Mouse (Mus musculus) myocyte (in vitro differentiated cells): ENCODE measurements around the gene Plekhh2. TPM values are rescaled to one million over a fixed set of nuclear protein-coding genes. Genes with fewer than 3 reads are reported as not detected.

Experiments used
- H3K27me3 ChIP-seq: one replicate; pipeline ENCODE4 v1.6.1; 2011; ENCODE audit not compliant: control insufficient read depth, insufficient read depth, insufficient read length
- H3K36me3 ChIP-seq: one replicate; pipeline ENCODE4 v1.6.1; 2011; ENCODE audit not compliant: control insufficient read depth, insufficient read depth
- H3K4me2 ChIP-seq: one replicate; pipeline ENCODE4 v1.6.1; 2011; ENCODE audit warnings: low read depth, control low read depth
- H3K4me3 ChIP-seq: one replicate; pipeline ENCODE4 v1.5.1; 2011; ENCODE audit warnings: mild to moderate bottlenecking, control low read depth, moderate library complexity
- H3K79me2 ChIP-seq: one replicate; pipeline ENCODE4 v1.6.1; 2011; ENCODE audit not compliant: control insufficient read depth, insufficient read depth
- H3ac ChIP-seq: one replicate; pipeline ENCODE4 v1.6.1; 2011; ENCODE audit not compliant: control insufficient read depth, insufficient read length
- CEBPB ChIP-seq: IDR thresholded peaks from 2 replicates; pipeline ENCODE4 v1.6.1; 2011; ENCODE audit warnings: mild to moderate bottlenecking, moderate library complexity; ENCODE audit not compliant: poor library complexity, insufficient read depth, severe bottlenecking
- E2F4 ChIP-seq: IDR thresholded peaks from one replicate; pipeline ENCODE4 v1.6.1; 2011; ENCODE audit warnings: mild to moderate bottlenecking, control low read depth, moderate library complexity; ENCODE audit not compliant: insufficient read depth
- MAX ChIP-seq: IDR thresholded peaks from one replicate; pipeline ENCODE4 v1.6.1; 2011; ENCODE audit warnings: low read depth, mild to moderate bottlenecking, control low read depth
- MYOD1 ChIP-seq, 3 experiments: IDR thresholded peaks; one replicate each; pipeline ENCODE4 v1.6.1; 2011; ENCODE audit warnings: control low read depth in 2 of 3, low read depth in 2 of 3, mild to moderate bottlenecking in 2 of 3, moderate library complexity in 1 of 3; ENCODE audit not compliant: insufficient read length in 2 of 3, control insufficient read depth in 1 of 3
- MYOG ChIP-seq, 3 experiments: IDR thresholded peaks; one replicate each; pipeline ENCODE4 v1.6.1; 2011; ENCODE audit warnings: control low read depth in 2 of 3, low read depth in 2 of 3, mild to moderate bottlenecking in 2 of 3; ENCODE audit not compliant: insufficient read length in 2 of 3, control insufficient read depth in 1 of 3, insufficient read depth in 1 of 3
- POLR2A ChIP-seq: IDR thresholded peaks from one replicate; pipeline ENCODE4 v1.6.1; 2011; ENCODE audit warnings: low read depth, mild to moderate bottlenecking, control low read depth, moderate library complexity; ENCODE audit not compliant: insufficient read length
- POLR2AphosphoS2 ChIP-seq: IDR thresholded peaks from one replicate; pipeline ENCODE4 v1.6.1; 2011; ENCODE audit warnings: low read depth, control low read depth; ENCODE audit not compliant: insufficient read length
- REST ChIP-seq: IDR thresholded peaks from one replicate; pipeline ENCODE4 v1.6.1; 2011; ENCODE audit warnings: mild to moderate bottlenecking, control low read depth, moderate library complexity; ENCODE audit not compliant: insufficient read depth, insufficient read length
- SRF ChIP-seq: IDR thresholded peaks from one replicate; pipeline ENCODE4 v1.6.1; 2011; ENCODE audit warnings: low read depth; ENCODE audit not compliant: control insufficient read depth, insufficient read length
- TCF12 ChIP-seq: IDR thresholded peaks from one replicate; pipeline ENCODE4 v1.6.1; 2011; ENCODE audit warnings: mild to moderate bottlenecking, control low read depth; ENCODE audit not compliant: poor library complexity, insufficient read depth, severe bottlenecking
- TCF3 ChIP-seq: IDR thresholded peaks from one replicate; pipeline ENCODE4 v1.6.1; 2011; ENCODE audit warnings: low read depth, control low read depth; ENCODE audit not compliant: insufficient read length
- USF1 ChIP-seq: IDR thresholded peaks from one replicate; pipeline ENCODE4 v1.6.1; 2011; ENCODE audit warnings: low read depth, mild to moderate bottlenecking, control low read depth, moderate library complexity
- polyA plus RNA-seq: library from polyadenylated mRNA; unstranded; fragments of >200 nt; fragmentation: generic; extraction: Trizol; gene quantifications from one replicate; pipeline ENCODE4 v1.2.1, GENCODE M21; 2012; ENCODE audit warnings: missing spikeins

Plekhh2 gene
- polyA plus RNA-seq, 1 experiment = 6.4 TPM

- Histone ChIP-seq H3K79me2 (no peaks in the 10 kb centered on the region), H3K4me2 (no peak overlapping the region), H3K27me3 (no peaks in the 10 kb centered on the region), H3ac (no peak overlapping the region), H3K4me3 (no peak overlapping the region), H3K36me3 (no peaks in the 10 kb centered on the region)
- TF ChIP-seq E2F4 (no peak), TCF3 (no peak), CEBPB (no peak), TCF12 (no peak), MAX (no peak), MYOG (IDR thresholded peaks at IDR 0.05; ENCODE audit: control insufficient read depth in 1 of 3, insufficient read depth in 1 of 3, insufficient read length in 2 of 3, low read depth in 2 of 3) (no peak), USF1 (no peak), POLR2AphosphoS2 (no peak), SRF (no peak), MYOD1 (IDR thresholded peaks at IDR 0.05; ENCODE audit: control insufficient read depth in 1 of 3, insufficient read length in 2 of 3, low read depth in 2 of 3) (no peak)
Observed at GRCm38 (mm10) chr17:84665691-84666090, 154.0 kb downstream of the Plekhh2 start.

- Histone ChIP-seq H3K36me3 (no peaks in the 10 kb centered on the region), H3ac (no peak overlapping the region), H3K79me2 (no peaks in the 10 kb centered on the region), H3K4me2 (no peak overlapping the region), H3K4me3 (no peak overlapping the region), H3K27me3 (peaks cover 9% of the 10 kb centered on the region)
- TF ChIP-seq MAX (no peak), CEBPB (no peak), USF1 (no peak), REST (no peak), TCF12 (no peak), POLR2A (no peak), TCF3 (no peak)
Observed at GRCm38 (mm10) chr17:84667848-84668247, 156.2 kb downstream of the Plekhh2 start.

Other genes with a start within 250 kb of the Plekhh2 start
- 5.5 TPM for gene Thada, start 45.7 kb upstream of the Plekhh2 start, polyA plus RNA-seq
- 10.1 TPM for gene Dync2li1, start 114.6 kb downstream of the Plekhh2 start, polyA plus RNA-seq
- gene Abcg8, start 164.4 kb downstream of the Plekhh2 start, polyA plus RNA-seq = 0.05 TPM
- not detected for gene Abcg5, start 171.1 kb downstream of the Plekhh2 start, polyA plus RNA-seq